Mouse (Mus musculus) liver, adult 2 months (tissue): ENCODE results near the gene Usp24. TPM values are rescaled to one million over a fixed set of nuclear protein-coding genes. Genes with fewer than 3 reads are reported as not detected.

ENCODE experiments used
- DNase-seq: peaks from one replicate; pipeline ENCODE4 v3.0.0-alpha.2; 2011; ENCODE audit warnings: low read depth, low spot score; ENCODE audit errors: extremely low read depth
- H3K27ac ChIP-seq: fragments of 200-500 bp; replicated peaks from 2 replicates; pipeline ENCODE4 v1.5.1; 2012; ENCODE audit warnings: low read depth, mild to moderate bottlenecking, control low read depth, inconsistent platforms, low read length; ENCODE audit not compliant: insufficient read depth
- H3K27me3 ChIP-seq: fragments of 200-500 bp; 2 replicates; pipeline ENCODE4 v1.6.1; 2012; ENCODE audit warnings: mild to moderate bottlenecking, moderate library complexity, low read length, inconsistent platforms; ENCODE audit not compliant: control insufficient read depth, insufficient read depth
- H3K36me3 ChIP-seq: fragments of 200-500 bp; 2 replicates; pipeline ENCODE4 v1.6.1; 2012; ENCODE audit warnings: low read length, inconsistent platforms; ENCODE audit not compliant: control insufficient read depth, insufficient read depth
- H3K4me1 ChIP-seq: fragments of 200-500 bp; 2 replicates; pipeline ENCODE4 v1.6.1; 2011; ENCODE audit warnings: low read length; ENCODE audit not compliant: control insufficient read depth, insufficient read depth
- H3K4me3 ChIP-seq: fragments of 200-500 bp; 2 replicates; pipeline ENCODE4 v1.5.1; 2011; ENCODE audit warnings: low read depth, mild to moderate bottlenecking, control low read depth, low read length, moderate library complexity; ENCODE audit not compliant: insufficient read depth
- H3K79me2 ChIP-seq: fragments of 200-500 bp; 2 replicates; pipeline ENCODE4 v1.6.1; 2012; ENCODE audit warnings: inconsistent platforms, mild to moderate bottlenecking, low read length, moderate library complexity; ENCODE audit not compliant: control insufficient read depth, insufficient read depth
- H3K9ac ChIP-seq: fragments of 200-500 bp; 2 replicates; pipeline ENCODE4 v1.6.1; 2012; ENCODE audit warnings: low read depth, mild to moderate bottlenecking, control low read depth, inconsistent platforms, low read length
- CTCF ChIP-seq: fragments of 200-500 bp; IDR thresholded peaks from 2 replicates; pipeline ENCODE4 v1.5.1; 2011; ENCODE audit warnings: low read depth, low read length, control low read depth
- POLR2A ChIP-seq: fragments of 200-500 bp; IDR thresholded peaks from 2 replicates; pipeline ENCODE4 v1.6.1; 2011; ENCODE audit warnings: low read length, control low read depth; ENCODE audit not compliant: insufficient read depth; ENCODE audit errors: extremely low read depth
- WGBS: fragments of 180-500 bp; shearing (Covaris S2); methylation state at CpG from one replicate; pipeline ENCODE4 v1.1.7; 2018; 5-methylcytosine and 5-hydroxymethylcytosine counted together
- polyA plus RNA-seq: library from polyadenylated mRNA; depleted of rRNA; stranded (reverse); fragments of >200 nt; gene quantifications from 2 replicates; pipeline ENCODE4 v1.2.3, GENCODE M21; 2012
- total RNA-seq: library from RNA; depleted of rRNA; stranded (reverse); fragments of >200 nt; gene quantifications from 2 replicates; pipeline ENCODE4 v1.2.3, GENCODE M21; 2014

Usp24 gene
- total and polyA plus RNA-seq, 2 experiments, result 8.1 to 28.8 TPM

DNA sequence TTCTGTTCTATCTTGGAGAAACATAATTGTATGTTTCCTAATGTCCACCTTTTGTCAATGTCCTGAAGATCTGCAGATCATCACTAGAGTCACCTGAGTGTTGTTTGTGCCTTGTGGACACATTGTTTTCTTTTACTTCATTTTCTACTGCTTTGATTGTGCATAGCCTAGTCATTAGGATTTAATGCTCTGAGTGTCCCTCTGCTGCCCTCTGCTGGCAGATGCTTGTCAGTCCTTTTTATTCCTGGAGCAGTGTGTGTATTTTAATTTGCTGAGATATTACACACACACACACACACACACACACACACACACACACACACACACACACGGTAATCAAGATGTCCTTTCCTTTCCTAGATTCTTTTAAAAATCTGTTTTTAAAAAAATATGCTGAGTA lies 59.8 kb downstream of the Usp24 start:
- DNase-seq, result peak; percentile 59
- no peaks in the 10 kb centered on the region for H3K79me2 ChIP-seq
- H3K4me1 ChIP-seq, result no peaks in the 10 kb centered on the region
- TF ChIP-seq POLR2A (no peak), CTCF (peak; percentile 62)
- no peak overlapping the region for H3K27ac ChIP-seq
- H3K4me3 ChIP-seq, result no peak overlapping the region
- 33% methylated on average over 1 of the region's 1 CpGs for WGBS
- no peak overlapping the region for H3K9ac ChIP-seq
- H3K27me3 ChIP-seq, result no peaks in the 10 kb centered on the region
- peaks cover 53% of the 10 kb centered on the region for H3K36me3 ChIP-seq

DNA sequence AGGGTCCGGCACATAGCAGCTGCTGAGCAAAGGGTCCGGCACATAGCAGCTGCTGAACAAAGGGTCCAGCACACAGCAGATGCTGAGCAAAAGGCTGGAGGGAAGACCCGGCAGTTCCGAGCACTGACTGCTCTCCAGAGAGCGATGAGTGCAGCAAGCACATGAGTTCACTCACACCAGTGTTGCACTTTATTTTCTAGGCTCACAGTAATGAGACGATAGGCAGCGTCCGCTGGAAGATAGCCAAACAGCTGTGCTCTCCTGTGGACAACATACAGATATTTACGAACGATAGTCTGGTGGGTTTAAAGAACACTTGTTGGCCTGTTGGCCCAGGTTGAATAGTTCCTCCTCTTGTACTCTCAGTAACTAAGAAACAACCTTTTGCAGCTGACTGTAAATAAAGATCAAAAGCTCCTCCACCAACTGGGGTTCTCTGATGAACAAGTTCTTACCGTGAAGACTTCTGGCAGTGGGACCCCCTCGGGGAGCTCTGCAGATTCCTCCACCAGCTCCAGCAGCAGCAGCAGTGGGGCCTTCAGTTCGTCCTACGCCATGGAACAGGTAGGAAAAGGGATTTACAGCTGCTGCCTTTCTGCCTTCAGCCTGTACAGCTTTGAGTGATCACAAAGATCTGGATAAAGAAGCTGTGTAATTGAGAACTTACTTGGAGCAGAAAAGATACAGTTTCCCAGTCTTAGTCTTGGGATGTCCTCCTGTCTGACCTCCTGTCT lies 63.0 kb downstream of the Usp24 start:
- H3K79me2 ChIP-seq, result no peaks in the 10 kb centered on the region
- H3K36me3 ChIP-seq, result peaks cover 54% of the 10 kb centered on the region
- H3K27ac ChIP-seq, result no peak overlapping the region
- H3K27me3 ChIP-seq, result no peaks in the 10 kb centered on the region
- no peak overlapping the region for H3K9ac ChIP-seq
- WGBS, result 85% methylated on average over 14 of the region's 14 CpGs
- DNase-seq, result no peak
- no peak overlapping the region for H3K4me3 ChIP-seq
- no peak for TF ChIP-seq CTCF
- TF ChIP-seq POLR2A, result no peak
- no peaks in the 10 kb centered on the region for H3K4me1 ChIP-seq

DNA sequence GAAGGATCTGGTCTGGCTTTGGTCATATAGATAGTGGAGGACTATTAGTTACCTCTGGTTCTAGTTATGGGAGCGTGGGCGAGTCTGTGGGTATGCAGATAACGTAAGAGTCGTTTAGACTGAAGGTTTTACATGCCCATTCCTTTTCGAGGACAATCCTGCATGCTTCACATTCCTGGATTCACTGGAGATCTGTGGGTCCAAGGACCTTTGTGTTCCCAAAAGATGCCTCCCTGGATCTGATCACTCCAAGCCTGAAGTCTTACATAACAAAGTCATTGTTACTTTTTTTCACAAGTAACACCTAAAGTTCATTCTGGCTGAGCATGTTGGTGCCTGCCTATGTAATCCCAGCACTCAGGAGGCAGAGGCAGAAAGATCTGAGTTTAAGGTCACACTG lies 65.1 kb downstream of the Usp24 start:
- no peak for DNase-seq
- Histone ChIP-seq H3K27ac (no peak overlapping the region), H3K79me2 (no peaks in the 10 kb centered on the region), H3K27me3 (no peaks in the 10 kb centered on the region), H3K4me1 (no peaks in the 10 kb centered on the region), H3K9ac (no peak overlapping the region), H3K4me3 (no peak overlapping the region), H3K36me3 (peaks cover 61% of the 10 kb centered on the region)
- TF ChIP-seq CTCF (no peak), POLR2A (no peak)
- WGBS, result 86% methylated on average over 5 of the region's 5 CpGs

DNA sequence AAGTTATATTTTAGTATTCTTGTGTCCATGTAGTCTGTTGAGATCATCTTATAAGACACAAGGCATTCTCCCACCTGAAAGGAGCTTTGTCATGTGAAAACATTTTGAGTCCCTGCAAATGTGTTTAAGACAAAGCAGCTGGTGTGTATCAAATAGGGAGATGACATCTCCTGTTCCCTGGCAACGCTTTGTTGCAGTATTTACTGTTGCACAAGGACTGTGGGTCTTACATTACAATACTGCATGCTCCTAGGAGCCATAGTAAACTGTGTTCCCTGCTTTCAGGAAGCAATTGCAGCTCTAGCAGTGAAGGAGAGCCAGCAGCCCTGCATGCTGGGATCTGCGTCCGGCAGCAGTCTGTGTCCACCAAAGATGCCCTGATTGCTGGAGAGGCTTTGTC lies 73.9 kb downstream of the Usp24 start:
- H3K9ac ChIP-seq, result no peak overlapping the region
- TF ChIP-seq POLR2A, result no peak
- no peak for TF ChIP-seq CTCF

DNA sequence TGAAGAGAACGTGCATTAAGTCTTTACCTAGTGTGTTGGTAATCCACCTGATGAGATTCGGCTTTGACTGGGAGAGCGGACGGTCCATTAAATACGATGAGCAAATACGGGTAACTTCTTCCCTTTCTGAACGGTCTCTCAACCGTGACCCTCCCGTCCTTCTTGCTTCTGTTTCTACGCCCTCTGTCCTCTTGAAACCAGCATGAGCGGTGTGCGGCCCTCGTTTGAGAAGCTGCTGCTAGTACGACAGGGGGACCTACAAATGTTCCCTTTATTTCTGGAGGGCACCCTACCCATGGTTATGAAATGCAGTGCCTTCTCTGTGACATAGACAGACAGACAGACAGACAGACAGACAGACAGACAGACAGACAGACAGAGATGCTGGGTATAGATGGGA lies 93.6 kb downstream of the Usp24 start:
- peaks cover 71% of the 10 kb centered on the region for H3K36me3 ChIP-seq
- TF ChIP-seq POLR2A, result no peak
- no peak for TF ChIP-seq CTCF
- DNase-seq, result no peak
- no peaks in the 10 kb centered on the region for H3K4me1 ChIP-seq
- H3K9ac ChIP-seq, result no peak overlapping the region
- H3K27me3 ChIP-seq, result no peaks in the 10 kb centered on the region
- H3K27ac ChIP-seq, result no peak overlapping the region
- no peak overlapping the region for H3K4me3 ChIP-seq
- no peaks in the 10 kb centered on the region for H3K79me2 ChIP-seq
- WGBS, result 97% methylated on average over 14 of the region's 14 CpGs

More for the DNA sequence above, 73.9 kb downstream of the Usp24 start:
- H3K27me3 ChIP-seq, result no peaks in the 10 kb centered on the region
- no peaks in the 10 kb centered on the region for H3K79me2 ChIP-seq
- H3K4me3 ChIP-seq, result no peak overlapping the region
- peaks cover 63% of the 10 kb centered on the region for H3K36me3 ChIP-seq
- WGBS, result 90% methylated on average over 3 of the region's 3 CpGs
- no peak for DNase-seq
- no peaks in the 10 kb centered on the region for H3K4me1 ChIP-seq
- no peak overlapping the region for H3K27ac ChIP-seq

DNA sequence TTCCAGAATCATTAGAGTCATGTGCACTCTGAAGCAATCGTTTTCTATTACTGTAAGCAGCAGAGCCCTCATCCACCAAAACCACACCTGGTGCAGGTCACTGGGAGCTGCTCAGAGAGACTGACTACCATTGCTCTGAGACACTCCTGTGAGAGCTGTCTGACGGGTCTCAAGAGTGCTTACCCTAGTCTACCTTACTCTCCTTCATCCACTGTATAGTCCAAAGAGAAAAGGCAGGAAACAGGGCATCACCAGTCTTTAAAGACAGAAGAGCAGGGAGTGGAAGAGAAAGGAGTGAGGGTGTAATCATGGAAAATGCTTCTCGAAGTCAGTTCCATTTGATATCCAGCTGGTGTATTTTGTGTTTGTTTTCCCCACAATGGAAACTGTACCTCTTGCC lies 103.2 kb downstream of the Usp24 start:
- TF ChIP-seq CTCF (no peak), POLR2A (no peak)
- Histone ChIP-seq H3K4me3 (no peak overlapping the region), H3K79me2 (no peaks in the 10 kb centered on the region), H3K27me3 (no peaks in the 10 kb centered on the region), H3K4me1 (no peaks in the 10 kb centered on the region), H3K36me3 (peaks cover 65% of the 10 kb centered on the region), H3K9ac (no peak overlapping the region), H3K27ac (no peak overlapping the region)
- 86% methylated on average over 3 of the region's 3 CpGs for WGBS
- no peak for DNase-seq
